Mouse (Mus musculus) hindbrain, embryonic 12.5 days (tissue): ENCODE results near the gene Smco3. TPM values are rescaled to one million over a fixed set of nuclear protein-coding genes. Genes with fewer than 3 reads are reported as not detected.
A peak's percentile ranks its signal among the peaks of the same experiment; 100 is the strongest.

Source experiments
- ATAC-seq: fragments of 200-750 bp; cut with Nextera tagmentation; 2 replicates; pipeline ENCODE4 v1.8.0; 2017; ENCODE audit warnings: moderate TSS enrichment; ENCODE audit not compliant: low FRiP score
- H3K27ac ChIP-seq: fragments of 300-500 bp; sonication (generic); 2 replicates; pipeline ENCODE4 v1.5.1; 2016; ENCODE audit warnings: mild to moderate bottlenecking
- H3K27me3 ChIP-seq: fragments of 300-500 bp; sonication (generic); 2 replicates; pipeline ENCODE4 v1.6.1; 2016; ENCODE audit warnings: mild to moderate bottlenecking
- H3K36me3 ChIP-seq: fragments of 300-500 bp; sonication (generic); 2 replicates; pipeline ENCODE4 v1.6.1; 2016; ENCODE audit warnings: mild to moderate bottlenecking
- H3K4me1 ChIP-seq: fragments of 300-500 bp; sonication (generic); 2 replicates; pipeline ENCODE4 v1.6.1; 2016
- H3K4me2 ChIP-seq: fragments of 300-500 bp; sonication (generic); replicated peaks from 2 replicates; pipeline ENCODE4 v1.6.1; 2016; ENCODE audit warnings: mild to moderate bottlenecking
- H3K4me3 ChIP-seq: fragments of 300-500 bp; sonication (generic); 2 replicates; pipeline ENCODE4 v1.5.1; 2016; ENCODE audit warnings: mild to moderate bottlenecking
- H3K9ac ChIP-seq: fragments of 300-500 bp; sonication (generic); 2 replicates; pipeline ENCODE4 v1.6.1; 2016; ENCODE audit warnings: mild to moderate bottlenecking, moderate library complexity
- H3K9me3 ChIP-seq: fragments of 300-500 bp; sonication (generic); replicated peaks from 2 replicates; pipeline ENCODE4 v1.6.1; 2016; ENCODE audit warnings: mild to moderate bottlenecking
- WGBS: fragments of 180-500 bp; shearing (Covaris S2); methylation state at CpG from one replicate; pipeline ENCODE4 v1.1.7; 2016; 5-methylcytosine and 5-hydroxymethylcytosine counted together
- polyA plus RNA-seq: library from polyadenylated mRNA; unstranded; fragments of >200 nt; fragmentation: Nextera tagmentation; extraction: Ambion mirVana; gene quantifications from 2 replicates; pipeline ENCODE4 v1.2.1, GENCODE M21; 2016

Smco3 gene
- polyA plus RNA-seq, 1 experiment from 2014 or later = 0.49 TPM

- Histone ChIP-seq H3K9me3 (no peaks in the 10 kb centered on the region), H3K4me1 (peaks cover 14% of the 10 kb centered on the region), H3K9ac (no peak overlapping the region), H3K4me3 (no peak overlapping the region), H3K27me3 (no peaks in the 10 kb centered on the region), H3K27ac (no peak overlapping the region), H3K36me3 (peaks cover 62% of the 10 kb centered on the region), H3K4me2 (no peak overlapping the region)
- WGBS = 48% methylated on average over 4 of the region's 4 CpGs
- ATAC-seq = no peak
Measured at GRCm38 (mm10) chr6:136813117-136813516, 22.1 kb downstream of the Smco3 start.

- peaks cover 43% of the 10 kb centered on the region for H3K36me3 ChIP-seq
- 90% methylated on average over 10 of the region's 10 CpGs for WGBS
- ATAC-seq = no peak
Measured at GRCm38 (mm10) chr6:136811196-136811595, 24.1 kb downstream of the Smco3 start.

GRCm38 (mm10) chr6:136809673-136810072 is 25.6 kb downstream of the Smco3 start:
- Histone ChIP-seq H3K4me1 (peaks cover 22% of the 10 kb centered on the region), H3K27ac (no peak overlapping the region), H3K4me2 (peak overlapping the region; percentile 97), H3K36me3 (peaks cover 31% of the 10 kb centered on the region), H3K9me3 (no peaks in the 10 kb centered on the region), H3K27me3 (no peaks in the 10 kb centered on the region), H3K4me3 (no peak overlapping the region), H3K9ac (no peak overlapping the region)
- ATAC-seq = no peak
- 75% methylated on average over 13 of the region's 13 CpGs for WGBS

More at GRCm38 (mm10) chr6:136811196-136811595, 24.1 kb downstream of the Smco3 start:
- Histone ChIP-seq H3K4me1 (peaks cover 18% of the 10 kb centered on the region), H3K4me2 (no peak overlapping the region), H3K9me3 (no peaks in the 10 kb centered on the region), H3K4me3 (no peak overlapping the region), H3K27ac (no peak overlapping the region), H3K9ac (no peak overlapping the region), H3K27me3 (no peaks in the 10 kb centered on the region)

- WGBS = 37% methylated on average over 14 of the region's 14 CpGs
- Histone ChIP-seq H3K27me3 (no peaks in the 10 kb centered on the region), H3K4me1 (peaks cover 22% of the 10 kb centered on the region), H3K9me3 (no peaks in the 10 kb centered on the region), H3K9ac (peak overlapping the region; percentile 78; the same call in 1 of the 2 replicates), H3K36me3 (peaks cover 25% of the 10 kb centered on the region), H3K4me3 (peak overlapping the region; percentile 87), H3K4me2 (peak overlapping the region; percentile 97), H3K27ac (no peak overlapping the region)
- ATAC-seq = no peak
Measured at GRCm38 (mm10) chr6:136809077-136809476, 26.2 kb downstream of the Smco3 start.

- peaks cover 21% of the 10 kb centered on the region for H3K36me3 ChIP-seq
- H3K4me2 ChIP-seq = peak overlapping the region; percentile 97
- 0% methylated on average over 28 of the region's 28 CpGs for WGBS
- peak; percentile 23 for ATAC-seq
- no peaks in the 10 kb centered on the region for H3K27me3 ChIP-seq
- peaks cover 22% of the 10 kb centered on the region for H3K4me1 ChIP-seq
- H3K9me3 ChIP-seq = no peaks in the 10 kb centered on the region
- peak overlapping the region; percentile 87 for H3K4me3 ChIP-seq
- peak overlapping the region; percentile 68; the same call in 1 of the 2 replicates for H3K27ac ChIP-seq
- H3K9ac ChIP-seq = peak overlapping the region; percentile 78
Measured at GRCm38 (mm10) chr6:136808631-136809046, 26.6 kb downstream of the Smco3 start.

GRCm38 (mm10) chr6:136808014-136808417 is 27.2 kb downstream of the Smco3 start, which contains the start of gene H2afj:
H2afj (plus strand) TSS chr6:136808244.
- Histone ChIP-seq H3K27ac (peak within 1 kb of the TSS; percentile 79), H3K4me2 (peak within 1 kb of the TSS; percentile 97), H3K9me3 (no peaks in the 10 kb centered on the region), H3K36me3 (peaks cover 16% of the 10 kb centered on the region), H3K9ac (peak within 1 kb of the TSS; percentile 78), H3K27me3 (no peaks in the 10 kb centered on the region), H3K4me3 (peak within 1 kb of the TSS; percentile 87), H3K4me1 (peaks cover 26% of the 10 kb centered on the region)
- peak; percentile 88 for ATAC-seq
- under 1% methylated on average over 34 of the region's 34 CpGs for WGBS

- Histone ChIP-seq H3K9ac (0 out of 2 replicates have a peak overlapping the region, but pooled peaks have one; percentile 35), H3K36me3 (peaks cover 12% of the 10 kb centered on the region), H3K4me3 (peak overlapping the region; percentile 87), H3K27me3 (no peaks in the 10 kb centered on the region), H3K4me2 (peak overlapping the region; percentile 97), H3K9me3 (no peaks in the 10 kb centered on the region), H3K27ac (peak overlapping the region; percentile 79), H3K4me1 (peaks cover 29% of the 10 kb centered on the region)
- peak; percentile 3 for ATAC-seq
- WGBS = 24% methylated on average over 18 of the region's 18 CpGs
Measured at GRCm38 (mm10) chr6:136807395-136808013, 27.7 kb downstream of the Smco3 start.

- Histone ChIP-seq H3K4me1 (peaks cover 29% of the 10 kb centered on the region), H3K9me3 (no peaks in the 10 kb centered on the region), H3K4me3 (no peak overlapping the region), H3K9ac (no peak overlapping the region), H3K27ac (no peak overlapping the region), H3K36me3 (peaks cover 6% of the 10 kb centered on the region; the same call in 1 of the 2 replicates), H3K4me2 (no peak overlapping the region), H3K27me3 (no peaks in the 10 kb centered on the region)
- WGBS = 64% methylated on average over 5 of the region's 5 CpGs
- ATAC-seq = no peak
Measured at GRCm38 (mm10) chr6:136806819-136807218, 28.4 kb downstream of the Smco3 start.

GRCm38 (mm10) chr6:136805409-136805775 is 29.9 kb downstream of the Smco3 start:
- whole genome bisulfite sequencing = 78% methylated on average over 1 of the region's 1 CpGs
- Histone ChIP-seq H3K4me3 (no peak overlapping the region), H3K4me1 (peaks cover 29% of the 10 kb centered on the region), H3K9ac (no peak overlapping the region), H3K4me2 (no peak overlapping the region), H3K36me3 (no peaks in the 10 kb centered on the region), H3K27me3 (no peaks in the 10 kb centered on the region), H3K27ac (no peak overlapping the region), H3K9me3 (no peaks in the 10 kb centered on the region)
- no peak for ATAC-seq

- Histone ChIP-seq H3K36me3 (no peaks in the 10 kb centered on the region), H3K9ac (peak overlapping the region; percentile 57)
- 34% methylated on average over 9 of the region's 9 CpGs for WGBS
Measured at GRCm38 (mm10) chr6:136804705-136805408, 30.4 kb downstream of the Smco3 start.

GRCm38 (mm10) chr6:136803739-136804633 is 31.3 kb downstream of the Smco3 start, which contains the start of gene Hist4h4:
Hist4h4 (minus strand) TSS chr6:136804415.
- Histone ChIP-seq H3K9ac (peak within 1 kb of the TSS; percentile 90), H3K27me3 (no peaks in the 10 kb centered on the region), H3K9me3 (no peaks in the 10 kb centered on the region), H3K36me3 (no peaks in the 10 kb centered on the region), H3K4me1 (peaks cover 18% of the 10 kb centered on the region), H3K27ac (peak within 1 kb of the TSS; percentile 100), H3K4me3 (peak within 1 kb of the TSS; percentile 75), H3K4me2 (peak within 1 kb of the TSS; percentile 75)
- peak; percentile 77 for ATAC-seq
- under 1% methylated on average over 50 of the region's 50 CpGs for WGBS

More at GRCm38 (mm10) chr6:136804705-136805408, 30.4 kb downstream of the Smco3 start:
- Histone ChIP-seq H3K27ac (peak overlapping the region; percentile 100), H3K4me2 (peak overlapping the region; percentile 75), H3K4me1 (peaks cover 27% of the 10 kb centered on the region), H3K4me3 (peak overlapping the region; percentile 75), H3K27me3 (no peaks in the 10 kb centered on the region), H3K9me3 (no peaks in the 10 kb centered on the region)
- no peak for ATAC-seq
